Mouse (Mus musculus) CH12.LX (cell line): ENCODE results near the gene Agap1. TPM values are rescaled to one million over a fixed set of nuclear protein-coding genes. Genes with fewer than 3 reads are reported as not detected.

Source experiments
- DNase-seq: peaks from one replicate; pipeline ENCODE4 v3.0.0-alpha.2; 2013; ENCODE audit errors: extremely low read depth
- H3K27ac ChIP-seq: 2 replicates; pipeline ENCODE4 v1.5.1; 2012; ENCODE audit warnings: low read depth, mild to moderate bottlenecking, control low read depth, moderate library complexity; ENCODE audit not compliant: insufficient read depth
- H3K27me3 ChIP-seq: replicated peaks from 2 replicates; pipeline ENCODE3; 2012; ENCODE audit warnings: inconsistent platforms
- H3K36me3 ChIP-seq, 2 experiments: replicated peaks in 1 of 2; 2 replicates each; pipeline versions ENCODE3 to v1.6.1; 2012; ENCODE audit warnings: inconsistent platforms in 1 of 2, low read length in 1 of 2, mild to moderate bottlenecking in 1 of 2, mixed read lengths in 1 of 2, moderate library complexity in 1 of 2; ENCODE audit not compliant: control insufficient read depth in 1 of 2, insufficient read depth in 1 of 2
- H3K4me1 ChIP-seq, 2 experiments: 2 replicates each; pipeline ENCODE4 v1.6.1; 2012; ENCODE audit warnings: inconsistent platforms in 1 of 2, moderate library complexity in 1 of 2; ENCODE audit not compliant: insufficient read depth in 2 of 2, control insufficient read depth in 1 of 2
- H3K4me2 ChIP-seq: 2 replicates; pipeline ENCODE4 v1.6.1; 2012; ENCODE audit warnings: low read depth, mild to moderate bottlenecking, control low read depth; ENCODE audit not compliant: poor library complexity, insufficient read depth, severe bottlenecking
- H3K4me3 ChIP-seq, 3 experiments: fragments of 150-350 bp in 1 of 3; sonication (generic) in 1 of 3; replicated peaks in 1 of 3; 2 replicates each; pipeline versions ENCODE3 to v1.5.1; 2011 to 2012; ENCODE audit warnings: low read depth in 2 of 3, low read length in 2 of 3, mild to moderate bottlenecking in 2 of 3, moderate library complexity in 2 of 3, control low read depth in 1 of 3, improper control_type of control experiment in 1 of 3, inconsistent platforms in 1 of 3, mixed read lengths in 1 of 3; ENCODE audit not compliant: poor library complexity in 1 of 3
- H3K79me2 ChIP-seq: replicated peaks from 2 replicates; pipeline ENCODE4 v1.6.1; 2012; ENCODE audit warnings: mild to moderate bottlenecking, moderate library complexity; ENCODE audit not compliant: control insufficient read depth, poor library complexity, insufficient read depth, severe bottlenecking; ENCODE audit errors: extremely low read depth
- H3K9ac ChIP-seq: 2 replicates; pipeline ENCODE4 v1.6.1; 2012; ENCODE audit warnings: low read depth, mild to moderate bottlenecking, control low read depth, moderate library complexity; ENCODE audit not compliant: insufficient read depth
- H3K9me3 ChIP-seq: replicated peaks from 2 replicates; pipeline ENCODE3; 2012; ENCODE audit warnings: low read length, inconsistent platforms, mixed read lengths
- E2F4 ChIP-seq: IDR thresholded peaks from 2 replicates; pipeline ENCODE4 v1.6.1; 2011; ENCODE audit warnings: low read depth, low read length, improper control_type of control experiment; ENCODE audit not compliant: insufficient replicate concordance
- ELF1 ChIP-seq: IDR thresholded peaks from 2 replicates; pipeline ENCODE4 v1.6.1; 2014; ENCODE audit warnings: low read depth, mild to moderate bottlenecking, inconsistent platforms, low read length, improper control_type of control experiment
- IRF4 ChIP-seq: IDR thresholded peaks from 2 replicates; pipeline ENCODE4 v1.6.1; 2014; ENCODE audit warnings: low read depth, mild to moderate bottlenecking, inconsistent platforms, low read length, improper control_type of control experiment
- JUND ChIP-seq: conservative IDR thresholded peaks from 2 replicates; pipeline ENCODE4 v1.6.1; 2011; ENCODE audit warnings: low read depth, low read length, improper control_type of control experiment
- KAT2A ChIP-seq: IDR thresholded peaks from 2 replicates; pipeline ENCODE4 v1.6.1; 2012; ENCODE audit warnings: low read length, improper control_type of control experiment, inconsistent platforms; ENCODE audit not compliant: insufficient replicate concordance
- MAFK ChIP-seq: IDR thresholded peaks from 2 replicates; pipeline ENCODE4 v1.6.1; 2011; ENCODE audit warnings: low read length, improper control_type of control experiment; ENCODE audit not compliant: insufficient replicate concordance
- MAX ChIP-seq: IDR thresholded peaks from 2 replicates; pipeline ENCODE4 v1.6.1; 2011; ENCODE audit warnings: low read length, improper control_type of control experiment
- MAZ ChIP-seq: IDR thresholded peaks from 2 replicates; pipeline ENCODE4 v1.6.1; 2012; ENCODE audit warnings: low read depth, mild to moderate bottlenecking, inconsistent platforms, low read length, improper control_type of control experiment, moderate library complexity
- MXI1 ChIP-seq: IDR thresholded peaks from 2 replicates; pipeline ENCODE4 v1.6.1; 2011; ENCODE audit warnings: mild to moderate bottlenecking, low read depth, low read length, improper control_type of control experiment
- MYC ChIP-seq: IDR thresholded peaks from 2 replicates; pipeline ENCODE4 v1.6.1; 2011; ENCODE audit warnings: low read depth, mild to moderate bottlenecking, improper control_type of control experiment, low read length
- NRF1 ChIP-seq: IDR thresholded peaks from 2 replicates; pipeline ENCODE4 v1.6.1; 2014; ENCODE audit warnings: low read depth, mild to moderate bottlenecking, inconsistent platforms, low read length, improper control_type of control experiment, moderate library complexity
- PAX5 ChIP-seq: IDR thresholded peaks from 2 replicates; pipeline ENCODE4 v1.6.1; 2012; ENCODE audit warnings: low read length, inconsistent platforms, mixed read lengths
- POLR2A ChIP-seq: IDR thresholded peaks from 2 replicates; pipeline ENCODE4 v1.6.1; 2011; ENCODE audit warnings: low read depth, mild to moderate bottlenecking, improper control_type of control experiment, low read length
- RAD21 ChIP-seq: IDR thresholded peaks from 2 replicates; pipeline ENCODE4 v1.6.1; 2011; ENCODE audit warnings: low read depth, mild to moderate bottlenecking, low read length, improper control_type of control experiment, moderate library complexity
- RCOR1 ChIP-seq: conservative IDR thresholded peaks from 2 replicates; pipeline ENCODE4 v1.6.1; 2012; ENCODE audit warnings: low read depth, mild to moderate bottlenecking, inconsistent platforms, low read length, improper control_type of control experiment
- SMC3 ChIP-seq: IDR thresholded peaks from 2 replicates; pipeline ENCODE4 v1.6.1; 2011; ENCODE audit warnings: low read depth, low read length, improper control_type of control experiment
- USF2 ChIP-seq: conservative IDR thresholded peaks from 2 replicates; pipeline ENCODE4 v1.6.1; 2011; ENCODE audit warnings: low read depth, low read length, improper control_type of control experiment
- ZMIZ1 ChIP-seq: IDR thresholded peaks from 2 replicates; pipeline ENCODE4 v1.6.1; 2012; ENCODE audit warnings: low read depth, mild to moderate bottlenecking, inconsistent platforms, low read length, improper control_type of control experiment
- dilution Hi-C: fragments of 300-500 bp; cut with MboI; formaldehyde crosslinking; loops from 2 replicates; pipeline ENCODE4 v1.14.3; 2020; ENCODE audit warnings: low sequenced_read_pairs; ENCODE audit not compliant: extremely low pct_unique_long_range_greater_than_20kb, extremely low pct_ligation_motif_present
- in situ Hi-C: fragments of 300-500 bp; cut with MboI; formaldehyde crosslinking; loops from 3 replicates; pipeline ENCODE4 v1.14.3; 2019; ENCODE audit warnings: low sequenced_read_pairs, low pct_ligation_motif_present, low pct_unique_long_range_greater_than_20kb, mixed read lengths
- polyA plus RNA-seq: library from polyadenylated mRNA; unstranded; fragments of >175 nt; gene quantifications from 2 replicates; pipeline ENCODE4 v1.2.1, GENCODE M21; 2012; ENCODE audit warnings: low read depth; ENCODE audit not compliant: insufficient read length
- total RNA-seq, 2 experiments: library from RNA; depleted of rRNA; stranded (reverse); fragments of 300-350 nt in 1 of 2; fragments of >200 nt in 1 of 2; gene quantifications; 2 replicates each; pipeline ENCODE4 v1.2.3; 2012 to 2014

Agap1 gene
- total and polyA plus RNA-seq, 3 experiments, result not detected

GRCm38 (mm10) chr1:89510731-89511130 is 56.1 kb downstream of the Agap1 start:
- no peak overlapping the region for H3K9ac ChIP-seq
- no peaks in the 10 kb centered on the region for H3K4me1 ChIP-seq
- H3K27me3 ChIP-seq, result no peaks in the 10 kb centered on the region
- no peak for DNase-seq
- H3K79me2 ChIP-seq, result no peaks in the 10 kb centered on the region
- no peak overlapping the region for H3K27ac ChIP-seq
- TF ChIP-seq KAT2A (no peak), RAD21 (no peak), E2F4 (no peak), IRF4 (no peak)
- in situ Hi-C loops, result no loop called here
- dilution Hi-C loops, result no loop called here
- no peaks in the 10 kb centered on the region for H3K36me3 ChIP-seq
- peaks cover 87% of the 10 kb centered on the region for H3K9me3 ChIP-seq
- H3K4me3 ChIP-seq, result no peak overlapping the region
- H3K4me2 ChIP-seq, result no peak overlapping the region

GRCm38 (mm10) chr1:89513616-89514283 is 59.1 kb downstream of the Agap1 start:
- Histone ChIP-seq H3K9ac (no peak overlapping the region), H3K4me3 (no peak overlapping the region), H3K4me1 (no peaks in the 10 kb centered on the region), H3K27me3 (no peaks in the 10 kb centered on the region), H3K4me2 (no peak overlapping the region), H3K36me3 (no peaks in the 10 kb centered on the region), H3K27ac (no peak overlapping the region), H3K9me3 (peaks cover 91% of the 10 kb centered on the region), H3K79me2 (no peaks in the 10 kb centered on the region)
- no peak for TF ChIP-seq PAX5
- no peak for TF ChIP-seq ZMIZ1
- no peak for TF ChIP-seq RAD21
- TF ChIP-seq MAZ, result no peak
- TF ChIP-seq MYC, result no peak
- TF ChIP-seq NRF1, result no peak
- no peak for TF ChIP-seq JUND
- TF ChIP-seq E2F4, result no peak
- dilution Hi-C loops, result no loop called here
- in situ Hi-C loops, result no loop called here
- no peak for DNase-seq

- no peaks in the 10 kb centered on the region for H3K27me3 ChIP-seq
- in situ Hi-C loops (no loop called here), dilution Hi-C loops (no loop called here)
- no peak overlapping the region for H3K27ac ChIP-seq
- no peak overlapping the region for H3K4me2 ChIP-seq
- H3K4me1 ChIP-seq, result no peaks in the 10 kb centered on the region
- H3K9me3 ChIP-seq, result peaks cover 93% of the 10 kb centered on the region
- DNase-seq, result no peak
- TF ChIP-seq MAZ (no peak), USF2 (no peak), MAFK (no peak), RCOR1 (no peak), MAX (no peak), IRF4 (no peak), POLR2A (no peak), MXI1 (no peak), SMC3 (no peak), ELF1 (no peak)
- H3K4me3 ChIP-seq, result no peak overlapping the region
- no peaks in the 10 kb centered on the region for H3K36me3 ChIP-seq
- H3K79me2 ChIP-seq, result no peaks in the 10 kb centered on the region
- no peak overlapping the region for H3K9ac ChIP-seq
These were observed 61.4 kb downstream of the Agap1 start for GRCm38 (mm10) chr1:89515808-89516560.
